Mouse (Mus musculus) forebrain, embryonic 11.5 days (tissue): ENCODE results near the gene Smco3. TPM values are rescaled to one million over a fixed set of nuclear protein-coding genes. Genes with fewer than 3 reads are reported as not detected.

ENCODE experiments used
- ATAC-seq: fragments of 200-750 bp; cut with Nextera tagmentation; replicated peaks from 2 replicates; pipeline ENCODE4 v1.8.0; 2017; ENCODE audit warnings: moderate TSS enrichment; ENCODE audit not compliant: low FRiP score
- DNase-seq: peaks from one replicate; pipeline ENCODE4 v3.0.0-alpha.2; 2017; ENCODE audit warnings: low spot score
- H3K27ac ChIP-seq: fragments of 300-500 bp; sonication (generic); 2 replicates; pipeline ENCODE4 v1.5.1; 2014; ENCODE audit warnings: low read depth, low read length
- H3K27me3 ChIP-seq: fragments of 300-500 bp; sonication (generic); 2 replicates; pipeline ENCODE4 v1.6.1; 2014; ENCODE audit warnings: mild to moderate bottlenecking, low read length, mixed read lengths; ENCODE audit not compliant: control insufficient read depth, insufficient read depth
- H3K36me3 ChIP-seq: fragments of 300-500 bp; sonication (generic); 2 replicates; pipeline ENCODE4 v1.6.1; 2014; ENCODE audit warnings: mild to moderate bottlenecking, low read length, moderate library complexity, mixed read lengths; ENCODE audit not compliant: control insufficient read depth, insufficient read depth
- H3K4me1 ChIP-seq: fragments of 300-500 bp; sonication (generic); replicated peaks from 2 replicates; pipeline ENCODE4 v1.6.1; 2014; ENCODE audit warnings: low read length, mixed read lengths; ENCODE audit not compliant: control insufficient read depth, insufficient read depth
- H3K4me2 ChIP-seq: fragments of 300-500 bp; sonication (generic); 2 replicates; pipeline ENCODE4 v1.6.1; 2014; ENCODE audit warnings: low read depth, mild to moderate bottlenecking, low read length, moderate library complexity, mixed read lengths; ENCODE audit not compliant: severe bottlenecking
- H3K4me3 ChIP-seq: fragments of 300-500 bp; sonication (generic); 2 replicates; pipeline ENCODE4 v1.5.1; 2014; ENCODE audit warnings: low read depth, low read length
- H3K9ac ChIP-seq: fragments of 300-500 bp; sonication (generic); 2 replicates; pipeline ENCODE4 v1.6.1; 2014; ENCODE audit warnings: low read length
- H3K9me3 ChIP-seq: fragments of 300-500 bp; sonication (generic); 2 replicates; pipeline ENCODE4 v1.6.1; 2016; ENCODE audit warnings: low read length, mixed read lengths; ENCODE audit not compliant: control insufficient read depth
- WGBS: fragments of 180-500 bp; shearing (Covaris S2); extraction: QIAGEN DNeasy Blood & Tissue Kit; methylation state at CpG from one replicate; pipeline ENCODE4 v1.1.7; 2014; 5-methylcytosine and 5-hydroxymethylcytosine counted together
- polyA plus RNA-seq: library from polyadenylated mRNA; unstranded; fragments of >200 nt; fragmentation: Nextera tagmentation; extraction: Ambion mirVana; gene quantifications from 2 replicates; pipeline ENCODE4 v1.2.1, GENCODE M21; 2014

The Smco3 gene
- polyA plus RNA-seq, 1 experiment from 2014 or later = not detected

GRCm38 (mm10) chr6:136807395-136808013 lies 27.7 kb downstream of the Smco3 start:
- ATAC-seq = peak; percentile 0; the same call in 1 of the 2 replicates
- Histone ChIP-seq H3K27me3 (no peaks in the 10 kb centered on the region), H3K4me2 (peak overlapping the region; percentile 85), H3K4me3 (peak overlapping the region; percentile 73), H3K4me1 (peaks cover 7% of the 10 kb centered on the region), H3K9me3 (no peaks in the 10 kb centered on the region), H3K27ac (no peak overlapping the region), H3K9ac (peak overlapping the region; percentile 16; the same call in 1 of the 2 replicates), H3K36me3 (no peaks in the 10 kb centered on the region; the same call in 1 of the 2 replicates)
- DNase-seq = no peak
- 29% methylated on average over 18 of the region's 18 CpGs for WGBS

GRCm38 (mm10) chr6:136806819-136807218 lies 28.4 kb downstream of the Smco3 start:
- whole genome bisulfite sequencing = 72% methylated on average over 5 of the region's 5 CpGs

GRCm38 (mm10) chr6:136805409-136805775 lies 29.9 kb downstream of the Smco3 start:
- 83% methylated on average over 1 of the region's 1 CpGs for WGBS
- Histone ChIP-seq H3K4me1 (peaks cover 7% of the 10 kb centered on the region), H3K27me3 (no peaks in the 10 kb centered on the region), H3K9me3 (no peaks in the 10 kb centered on the region), H3K4me2 (no peak overlapping the region), H3K9ac (no peak overlapping the region), H3K4me3 (no peak overlapping the region), H3K27ac (no peak overlapping the region), H3K36me3 (no peaks in the 10 kb centered on the region)
- no peak for ATAC-seq
- no peak for DNase-seq

More at GRCm38 (mm10) chr6:136806819-136807218, 28.4 kb downstream of the Smco3 start:
- Histone ChIP-seq H3K4me1 (peaks cover 7% of the 10 kb centered on the region), H3K4me2 (no peak overlapping the region; the same call in 1 of the 2 replicates), H3K36me3 (no peaks in the 10 kb centered on the region; the same call in 1 of the 2 replicates), H3K4me3 (no peak overlapping the region), H3K27ac (no peak overlapping the region), H3K9ac (no peak overlapping the region), H3K9me3 (no peaks in the 10 kb centered on the region), H3K27me3 (no peaks in the 10 kb centered on the region)
- no peak for DNase-seq
- ATAC-seq = no peak

DNA sequence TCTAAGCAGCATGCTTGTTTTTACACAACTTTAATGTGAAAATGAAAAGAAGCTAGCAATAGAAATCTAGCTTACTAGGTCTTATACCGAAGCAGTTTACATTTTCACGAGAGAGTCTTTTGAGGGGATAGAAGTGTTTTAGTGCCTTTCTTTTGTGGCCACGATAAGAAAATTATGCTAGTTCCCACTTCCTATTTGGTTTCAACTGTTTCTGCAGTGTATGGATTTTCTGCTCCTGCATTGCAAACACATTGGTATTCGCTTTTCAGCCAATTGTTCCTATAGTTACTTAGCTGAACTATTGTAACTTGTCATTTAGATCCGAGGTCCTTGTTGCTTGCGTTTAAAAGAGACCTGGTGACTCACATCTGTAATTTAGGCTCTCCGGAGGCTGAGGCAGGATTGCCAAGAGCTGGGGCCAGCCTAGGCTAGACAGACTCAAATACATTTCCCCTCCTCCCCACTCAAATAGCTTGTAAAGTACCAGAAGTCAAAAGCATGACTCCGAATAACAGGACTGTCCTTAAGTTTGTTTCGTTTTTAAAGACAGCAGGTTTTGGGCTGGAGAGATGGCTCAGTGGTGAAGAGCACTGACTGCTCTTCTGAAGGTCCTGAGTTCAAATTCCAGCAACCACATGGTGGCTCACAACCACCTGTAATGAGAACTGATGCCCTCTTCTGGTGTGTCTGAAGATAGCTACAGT lies 30.4 kb downstream of the Smco3 start:
- H3K4me1 ChIP-seq = peaks cover 7% of the 10 kb centered on the region
- DNase-seq (no peak), ATAC-seq (no peak)
- 39% methylated on average over 9 of the region's 9 CpGs for WGBS
- H3K4me2 ChIP-seq = peak overlapping the region; percentile 77; the same call in 1 of the 2 replicates
- peak overlapping the region; percentile 67 for H3K4me3 ChIP-seq
- H3K9ac ChIP-seq = peak overlapping the region; percentile 98; the same call in 1 of the 2 replicates
- no peaks in the 10 kb centered on the region for H3K27me3 ChIP-seq
- peak overlapping the region; percentile 100 for H3K27ac ChIP-seq
- H3K9me3 ChIP-seq = no peaks in the 10 kb centered on the region
- H3K36me3 ChIP-seq = no peaks in the 10 kb centered on the region

DNA sequence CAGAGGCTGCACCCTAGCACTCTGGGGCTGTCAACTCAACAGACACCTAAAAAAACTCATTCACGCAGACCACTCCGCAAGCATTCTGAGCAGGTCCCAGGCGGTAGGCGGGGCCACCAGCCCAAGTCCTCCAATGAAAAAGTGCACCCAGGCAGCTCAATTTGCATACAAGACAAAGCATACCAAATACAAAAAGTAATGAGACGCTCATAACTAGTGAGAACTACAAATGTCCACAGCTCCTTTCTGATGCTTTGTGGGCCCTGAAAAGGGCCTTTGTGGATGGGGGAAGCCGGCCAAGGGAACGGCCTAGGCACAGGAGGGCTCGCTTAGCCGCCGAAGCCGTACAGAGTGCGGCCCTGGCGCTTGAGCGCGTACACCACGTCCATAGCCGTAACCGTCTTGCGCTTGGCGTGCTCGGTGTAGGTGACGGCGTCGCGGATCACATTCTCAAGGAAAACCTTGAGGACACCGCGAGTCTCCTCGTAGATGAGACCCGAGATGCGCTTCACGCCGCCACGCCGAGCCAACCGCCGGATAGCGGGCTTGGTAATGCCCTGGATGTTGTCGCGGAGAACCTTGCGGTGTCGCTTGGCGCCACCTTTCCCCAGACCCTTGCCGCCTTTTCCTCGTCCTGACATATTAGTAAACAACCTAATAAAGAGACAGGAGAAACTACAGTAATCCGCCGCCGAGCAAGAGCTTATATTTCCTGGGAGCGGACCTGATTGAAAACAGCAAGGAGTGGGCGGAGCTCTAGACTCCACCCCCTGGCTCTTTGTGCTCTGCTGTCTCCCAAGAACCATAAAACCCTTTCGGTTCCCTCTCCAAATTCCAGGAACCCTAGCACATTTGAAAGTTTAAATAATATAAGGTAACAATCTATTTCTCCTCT lies 31.3 kb downstream of the Smco3 start, which contains the start of gene Hist4h4:
Gene Hist4h4 (minus strand): TSS at position 677 of the 895 bp plus-strand sequence.
- Histone ChIP-seq H3K4me2 (peak within 1 kb of the TSS; percentile 77), H3K4me3 (peak within 1 kb of the TSS; percentile 67), H3K36me3 (no peaks in the 10 kb centered on the region), H3K27me3 (no peaks in the 10 kb centered on the region), H3K4me1 (peaks cover 3% of the 10 kb centered on the region), H3K27ac (peak within 1 kb of the TSS; percentile 100), H3K9me3 (no peaks in the 10 kb centered on the region), H3K9ac (peak within 1 kb of the TSS; percentile 98)
- WGBS = under 1% methylated on average over 50 of the region's 50 CpGs
- peak; percentile 74 for ATAC-seq
- peak; percentile 92 for DNase-seq

DNA sequence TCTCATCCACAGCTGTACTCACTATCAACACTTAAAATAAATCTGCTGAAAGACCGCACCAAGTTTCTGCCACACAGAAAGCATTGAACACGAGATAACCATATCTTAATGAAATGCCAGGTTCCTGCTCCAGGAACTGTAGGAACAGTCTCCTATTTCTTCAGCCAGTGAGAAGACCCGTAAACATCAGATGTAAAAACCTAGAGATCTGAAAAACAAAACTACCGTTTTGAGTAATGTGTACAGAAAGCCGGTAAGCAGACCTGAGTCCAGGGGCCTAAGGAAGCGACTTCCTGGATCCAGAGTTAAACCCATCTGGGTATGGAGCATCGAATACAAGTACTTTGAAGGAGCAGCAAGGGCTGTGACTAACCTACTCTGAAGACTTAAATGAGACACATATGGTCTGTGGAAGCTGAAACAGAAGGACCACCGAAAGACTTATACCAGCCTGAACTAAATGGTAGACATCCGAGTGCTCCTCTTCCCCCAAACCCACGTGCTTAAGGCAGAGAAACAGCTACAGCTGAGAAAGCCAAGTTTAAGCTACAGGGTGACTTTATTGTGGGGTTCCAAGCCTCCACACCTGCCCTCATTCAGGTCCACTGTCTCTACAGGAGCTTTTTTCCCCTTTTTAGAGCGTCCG lies 32.0 kb downstream of the Smco3 start:
- Histone ChIP-seq H3K9me3 (no peaks in the 10 kb centered on the region), H3K4me3 (peak overlapping the region; percentile 67), H3K9ac (peak overlapping the region; percentile 98), H3K27me3 (no peaks in the 10 kb centered on the region), H3K27ac (peak overlapping the region; percentile 100), H3K36me3 (no peaks in the 10 kb centered on the region), H3K4me1 (no peaks in the 10 kb centered on the region; the same call in 1 of the 2 replicates), H3K4me2 (peak overlapping the region; percentile 77)
- 25% methylated on average over 12 of the region's 12 CpGs for WGBS
- ATAC-seq (no peak), DNase-seq (no peak)

DNA sequence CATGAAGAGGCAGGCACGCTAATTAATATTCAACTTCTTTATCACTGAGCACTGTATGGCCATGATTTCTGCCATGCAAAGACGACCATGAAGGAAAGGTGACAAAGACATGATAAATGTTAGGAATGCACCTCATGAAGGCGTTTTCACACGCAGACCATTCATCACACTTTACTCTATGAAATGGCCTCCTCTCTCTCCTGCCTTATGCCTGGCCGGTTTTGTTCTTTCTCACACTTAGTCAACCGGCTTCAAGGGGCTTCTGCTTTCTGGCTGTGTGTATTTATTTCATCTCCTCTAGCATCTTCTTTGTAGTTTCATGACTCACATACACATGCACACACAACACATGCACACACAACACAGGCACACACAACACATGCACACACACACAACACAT lies 34.0 kb downstream of the Smco3 start:
- DNase-seq = no peak

GRCm38 (mm10) chr6:136800710-136801109 lies 34.5 kb downstream of the Smco3 start:
- 92% methylated on average over 8 of the region's 8 CpGs for WGBS
- ATAC-seq (no peak), DNase-seq (no peak)
- no peak overlapping the region for H3K4me3 ChIP-seq
- no peak overlapping the region for H3K9ac ChIP-seq
- H3K4me1 ChIP-seq = no peaks in the 10 kb centered on the region; the same call in 1 of the 2 replicates
- no peak overlapping the region for H3K27ac ChIP-seq
- no peak overlapping the region for H3K4me2 ChIP-seq
- no peaks in the 10 kb centered on the region for H3K36me3 ChIP-seq
- no peaks in the 10 kb centered on the region for H3K27me3 ChIP-seq
- no peaks in the 10 kb centered on the region for H3K9me3 ChIP-seq

More for the DNA sequence above, 34.0 kb downstream of the Smco3 start:
- H3K27ac ChIP-seq = no peak overlapping the region
- no peak overlapping the region for H3K9ac ChIP-seq
- H3K4me2 ChIP-seq = no peak overlapping the region
- H3K9me3 ChIP-seq = no peaks in the 10 kb centered on the region
- H3K36me3 ChIP-seq = no peaks in the 10 kb centered on the region
- H3K27me3 ChIP-seq = no peaks in the 10 kb centered on the region
- ATAC-seq = no peak
- 90% methylated on average over 6 of the region's 6 CpGs for WGBS
- no peaks in the 10 kb centered on the region; the same call in 1 of the 2 replicates for H3K4me1 ChIP-seq
- no peak overlapping the region for H3K4me3 ChIP-seq
